Mouse (Mus musculus) adrenal gland, postnatal 10 days (tissue): ENCODE measurements around the gene Olfr448. TPM values are rescaled to one million over a fixed set of nuclear protein-coding genes. Genes with fewer than 3 reads are reported as not detected.

ENCODE experiments used
- DNase-seq: peaks from one replicate; pipeline ENCODE4 v3.0.0; 2021; ENCODE audit warnings: mixed read lengths
- long read RNA-seq, 2 experiments: library from polyadenylated mRNA; stranded (forward); transcript quantifications; one replicate each; pipeline ENCODE4 v2.0.0; 2021
- total RNA-seq, 2 experiments: library from RNA; stranded (reverse); gene quantifications; 2 replicates each; pipeline ENCODE4 v1.2.3; 2021

Gene Olfr448
- total RNA-seq = not detected
- long read RNA-seq, experiment 1 = 0 reads
- long read RNA-seq, experiment 2 = 0 reads

GRCm38 (mm10) chr6:42890141-42890540 lies at the start of gene Olfr448:
TSS of gene Olfr448 (plus strand) at chr6:42890441.
- DNase-seq = no peak

GRCm38 (mm10) chr6:42860222-42860819 lies 29.9 kb upstream of the Olfr448 start:
- DNase-seq = peak; percentile 38

GRCm38 (mm10) chr6:42869695-42870094 lies 20.5 kb upstream of the Olfr448 start:
- DNase-seq = no peak

- no peak for DNase-seq
These were observed 13.9 kb upstream of the Olfr448 start for GRCm38 (mm10) chr6:42876323-42876722.

GRCm38 (mm10) chr6:42900345-42900744 lies 10.1 kb downstream of the Olfr448 start:
- DNase-seq = no peak

GRCm38 (mm10) chr6:42908578-42908977 lies 18.3 kb downstream of the Olfr448 start, which contains the start of gene Olfr447:
TSS of gene Olfr447 (plus strand) at chr6:42908878.
- no peak for DNase-seq

GRCm38 (mm10) chr6:42921077-42921476 lies 30.8 kb downstream of the Olfr448 start, which contains the start of gene Olfr446:
TSS of gene Olfr446 (plus strand) at chr6:42921377.
- DNase-seq = no peak

Other genes starting within 250 kb of the Olfr448 start
- gene Tcaf2, start 245.2 kb upstream of the Olfr448 start, total RNA-seq = 1 to 10 TPM; 7.8 to 8.9 TPM
- 10 to 100 TPM; 44.3 to 48.2 TPM for gene Tcaf1, start 180.4 kb upstream of the Olfr448 start, total RNA-seq
- gene Olfr453, start 151.1 kb upstream of the Olfr448 start, total RNA-seq = not detected
- not detected for gene Olfr38, start 134.0 kb upstream of the Olfr448 start, total RNA-seq
- not detected for gene Olfr452, start 105.3 kb upstream of the Olfr448 start, total RNA-seq
- not detected for gene Olfr450, start 78.5 kb upstream of the Olfr448 start, total RNA-seq
- not detected for gene Olfr449, start 56.1 kb upstream of the Olfr448 start, total RNA-seq
- gene Olfr447, start 18.4 kb downstream of the Olfr448 start, total RNA-seq = not detected
- gene Olfr446, start 30.9 kb downstream of the Olfr448 start, total RNA-seq = not detected
- gene Olfr444, start 58.6 kb downstream of the Olfr448 start, total RNA-seq = not detected
- not detected for gene Olfr441, start 215.9 kb downstream of the Olfr448 start, total RNA-seq